Mouse (Mus musculus) E14TG2a.4 (cell line): ENCODE data around the gene C330007P06Rik.

Experiments used
- H3K27me3 ChIP-seq: 2 replicates; pipeline ENCODE4 v1.6.1; 2014; ENCODE audit warnings: low read length, control low read depth; ENCODE audit not compliant: insufficient read depth
- H3K36me3 ChIP-seq: 2 replicates; pipeline ENCODE4 v1.6.1; 2014; ENCODE audit warnings: low read length, control low read depth; ENCODE audit not compliant: insufficient read depth
- H3K4me1 ChIP-seq: replicated peaks from 2 replicates; pipeline ENCODE4 v1.6.1; 2014; ENCODE audit warnings: low read depth, low read length, control low read depth
- H3K4me3 ChIP-seq: replicated peaks from 2 replicates; pipeline ENCODE4 v1.5.1; 2014; ENCODE audit warnings: mild to moderate bottlenecking, low read length
- H3K9me3 ChIP-seq: 2 replicates; pipeline ENCODE4 v1.6.1; 2014; ENCODE audit warnings: low read length, control low read depth
- CTCF ChIP-seq: conservative IDR thresholded peaks from 2 replicates; pipeline ENCODE4 v1.5.1; 2014; ENCODE audit warnings: low read length
- NANOG ChIP-seq: IDR thresholded peaks from 2 replicates; pipeline ENCODE4 v1.6.1; 2014; ENCODE audit warnings: borderline replicate concordance, low read length, mixed read lengths
- POU5F1 ChIP-seq: IDR thresholded peaks from 2 replicates; pipeline ENCODE4 v1.6.1; 2014; ENCODE audit warnings: low read length, borderline replicate concordance

C330007P06Rik gene

DNA sequence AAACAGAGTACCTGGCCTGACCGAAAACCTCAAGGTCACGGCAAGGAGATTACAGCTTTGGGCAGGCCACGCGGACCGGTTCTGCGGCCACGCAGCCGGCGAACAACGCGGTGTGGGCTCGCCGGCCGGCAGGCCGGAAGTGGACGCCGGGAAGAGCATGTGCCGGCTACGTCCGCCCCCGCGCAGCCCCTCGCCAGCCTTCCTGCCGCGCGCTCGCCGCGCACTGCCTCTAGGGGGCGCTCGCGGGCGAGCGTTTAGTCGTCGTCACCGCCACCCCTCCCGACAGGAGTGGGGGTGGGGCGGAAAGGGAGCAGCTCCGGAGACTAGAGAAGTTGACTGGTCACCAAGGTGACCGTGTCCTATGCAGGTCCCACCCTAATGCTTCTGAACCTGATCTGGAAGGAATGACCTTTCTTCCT lies 77.7 kb downstream of the C330007P06Rik start:
- peak overlapping the region; percentile 92 for H3K4me3 ChIP-seq
- H3K36me3 ChIP-seq: peaks cover 27% of the 10 kb centered on the region
- no peaks in the 10 kb centered on the region for H3K9me3 ChIP-seq
- TF ChIP-seq NANOG (no peak), CTCF (no peak), POU5F1 (no peak)
- H3K27me3 ChIP-seq: no peaks in the 10 kb centered on the region
- peaks cover 33% of the 10 kb centered on the region for H3K4me1 ChIP-seq

DNA sequence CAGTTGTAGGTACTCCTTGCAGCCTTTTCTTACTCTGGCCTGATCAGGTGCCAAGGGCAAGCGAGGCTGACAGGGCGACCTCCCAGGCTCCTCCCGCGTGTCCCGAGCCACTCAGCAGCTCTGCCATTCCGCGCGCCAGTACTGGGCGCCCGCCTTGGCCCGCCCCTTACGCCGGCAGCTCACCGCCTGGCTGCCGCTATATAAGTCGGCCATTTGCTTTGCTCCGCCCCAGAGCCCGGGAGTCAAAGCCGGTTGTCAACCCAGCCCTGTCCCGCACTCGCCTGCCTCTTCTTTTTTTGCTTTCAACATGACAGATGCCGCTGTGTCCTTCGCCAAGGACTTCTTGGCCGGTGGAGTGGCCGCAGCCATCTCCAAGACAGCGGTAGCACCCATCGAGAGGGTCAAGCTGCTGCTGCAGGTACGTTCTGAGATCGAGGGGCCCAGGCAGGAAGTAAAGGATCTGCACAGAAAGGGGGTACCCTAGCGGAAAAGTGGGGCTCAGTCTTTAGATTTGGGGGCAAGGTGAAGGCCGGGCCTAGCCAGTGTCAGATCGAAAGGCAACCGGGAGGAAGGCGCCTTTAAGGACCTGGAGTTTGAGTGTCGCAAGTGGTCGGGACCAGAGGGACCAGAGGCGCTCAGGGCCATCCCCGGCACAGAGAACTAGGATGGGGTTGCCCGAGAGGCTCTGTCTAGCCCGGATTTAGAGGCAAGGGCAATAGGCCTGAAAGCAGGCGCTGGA lies 78.3 kb downstream of the C330007P06Rik start, which contains the start of gene Slc25a5:
Gene Slc25a5 (plus strand): TSS at position 228 of the 739 bp plus-strand sequence.
- TF ChIP-seq NANOG (no peak), CTCF (no peak), POU5F1 (no peak)
- H3K36me3 ChIP-seq: peaks cover 27% of the 10 kb centered on the region

DNA sequence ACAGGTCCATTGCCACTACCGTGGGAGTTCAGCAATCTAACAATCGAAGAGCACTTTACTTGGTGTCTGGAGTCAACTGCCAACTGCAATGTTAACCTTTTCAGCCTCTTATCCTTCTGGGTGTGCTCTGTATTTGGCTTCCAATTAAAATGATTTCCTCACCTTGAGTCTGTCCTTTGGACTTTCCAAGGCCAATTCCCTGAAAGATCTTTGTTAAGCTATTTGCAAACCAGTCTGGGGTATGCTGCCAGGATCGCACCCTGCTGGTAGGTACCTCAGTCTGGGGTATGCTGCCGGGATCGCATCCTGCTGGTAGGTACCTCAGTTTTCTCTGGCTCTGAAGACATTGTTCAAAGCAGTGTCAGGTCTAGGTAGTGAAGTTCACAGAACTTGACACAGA lies 79.3 kb downstream of the C330007P06Rik start:
- TF ChIP-seq NANOG: no peak
- no peak for TF ChIP-seq POU5F1
- TF ChIP-seq CTCF: no peak
- Histone ChIP-seq H3K4me1 (peaks cover 32% of the 10 kb centered on the region), H3K9me3 (no peaks in the 10 kb centered on the region), H3K4me3 (peak overlapping the region; percentile 92; the same call in 1 of the 2 replicates), H3K27me3 (no peaks in the 10 kb centered on the region), H3K36me3 (peaks cover 27% of the 10 kb centered on the region)

More for the DNA sequence above, 78.3 kb downstream of the C330007P06Rik start, which contains the start of gene Slc25a5:
- peaks cover 33% of the 10 kb centered on the region for H3K4me1 ChIP-seq
- H3K9me3 ChIP-seq: no peaks in the 10 kb centered on the region
- H3K4me3 ChIP-seq: peak within 1 kb of the TSS; percentile 92
- no peaks in the 10 kb centered on the region for H3K27me3 ChIP-seq

DNA sequence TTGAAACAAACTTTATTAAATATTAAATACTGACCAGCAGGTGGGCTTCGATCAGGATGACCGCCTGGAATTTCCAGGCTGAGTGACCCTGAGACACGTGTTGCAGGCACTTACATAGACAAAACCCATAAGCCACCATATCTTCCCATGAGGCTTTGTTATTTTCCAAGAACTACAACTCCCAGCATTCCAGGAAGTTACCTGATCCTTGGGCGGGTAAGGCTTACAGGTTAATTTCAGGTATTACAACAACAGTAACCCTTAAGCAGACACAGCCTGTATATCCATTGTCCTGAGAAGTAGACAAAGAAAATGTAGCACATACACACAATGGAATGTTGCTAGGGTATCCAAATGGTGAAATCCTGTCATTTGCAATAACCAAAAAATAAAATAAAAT lies 84.6 kb downstream of the C330007P06Rik start:
- Histone ChIP-seq H3K9me3 (no peaks in the 10 kb centered on the region), H3K4me1 (peaks cover 30% of the 10 kb centered on the region), H3K27me3 (no peaks in the 10 kb centered on the region), H3K36me3 (no peaks in the 10 kb centered on the region), H3K4me3 (no peak overlapping the region)
- TF ChIP-seq POU5F1 (no peak), CTCF (no peak), NANOG (no peak)

DNA sequence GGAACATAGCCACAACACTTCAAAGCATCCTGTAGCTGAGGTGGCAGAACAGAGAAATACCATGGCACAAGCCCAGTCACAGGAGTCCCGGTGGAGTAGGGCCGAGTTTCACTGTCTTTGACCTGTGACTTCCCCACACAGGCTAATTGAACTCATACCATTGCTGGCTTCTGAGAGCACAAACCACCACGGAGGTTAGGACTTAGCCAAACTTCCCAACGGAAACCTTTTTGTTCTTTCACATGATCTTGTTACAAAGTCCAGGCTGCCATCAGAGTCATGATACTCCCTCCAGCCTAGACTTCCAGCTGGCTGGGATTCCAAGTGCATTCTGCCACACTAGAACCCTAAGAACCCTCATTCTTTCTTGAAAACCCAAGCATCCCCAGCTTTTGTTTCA lies 96.2 kb downstream of the C330007P06Rik start:
- TF ChIP-seq NANOG: no peak
- no peak for TF ChIP-seq CTCF
- TF ChIP-seq POU5F1: no peak
- H3K27me3 ChIP-seq: no peaks in the 10 kb centered on the region
- H3K36me3 ChIP-seq: no peaks in the 10 kb centered on the region
- H3K4me3 ChIP-seq: no peak overlapping the region
- peaks cover 32% of the 10 kb centered on the region for H3K4me1 ChIP-seq
- H3K9me3 ChIP-seq: no peaks in the 10 kb centered on the region

DNA sequence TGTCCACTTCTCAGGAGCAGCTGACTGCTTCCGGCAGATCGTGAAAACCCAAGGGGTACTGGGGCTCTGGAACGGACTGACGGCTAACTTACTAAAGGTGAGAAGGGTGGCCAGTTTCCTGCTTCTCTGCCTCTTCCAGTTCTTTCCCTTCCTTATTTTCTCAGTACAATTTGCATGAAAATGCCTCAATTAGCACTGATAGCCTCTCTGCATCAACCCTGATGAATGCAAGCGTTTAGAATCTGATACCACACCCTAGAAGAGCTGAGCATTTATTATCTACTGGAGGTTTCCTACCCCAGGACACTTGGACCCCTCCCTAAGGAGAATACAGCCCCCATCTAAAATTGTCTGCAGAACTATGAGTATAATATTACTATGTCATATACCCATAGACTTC lies 98.4 kb downstream of the C330007P06Rik start:
- Histone ChIP-seq H3K27me3 (no peaks in the 10 kb centered on the region), H3K36me3 (no peaks in the 10 kb centered on the region), H3K9me3 (no peaks in the 10 kb centered on the region), H3K4me3 (no peak overlapping the region), H3K4me1 (peaks cover 41% of the 10 kb centered on the region)
- TF ChIP-seq POU5F1 (no peak), NANOG (peak; percentile 83), CTCF (no peak)
